Mouse (Mus musculus): ENCODE measurements around the gene Gm8246.
"Not testable (repeated sequence)": the region's sequence is repeated elsewhere in the genome, so short reads cannot be mapped to it uniquely, and the experiment has no call there.

The Gm8246 gene

DNA sequence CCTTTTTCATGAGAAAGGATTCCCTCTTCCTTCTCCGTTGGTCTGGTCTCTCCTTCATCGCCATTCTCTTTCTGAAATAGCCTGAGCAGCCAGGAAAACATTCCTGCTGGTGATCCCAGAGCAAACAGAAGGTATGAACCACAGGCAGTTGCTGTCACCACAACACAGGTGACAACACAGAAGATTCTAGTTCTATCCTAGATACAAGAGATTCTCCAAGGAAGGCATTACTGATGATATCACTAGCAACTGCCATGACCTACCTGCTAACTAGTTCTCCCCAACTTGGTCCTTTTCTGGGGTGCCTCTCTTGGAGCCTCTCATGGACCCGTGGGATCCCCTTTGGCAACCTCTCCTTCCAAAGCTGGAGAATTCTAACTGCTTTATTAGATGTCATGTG is at the start of gene Gm8246:
TSS of gene Gm8246 (minus strand) at position 101 of the 400 bp plus-strand sequence.
- DNase-seq (ENCODE audit: extremely low read depth, insufficient read length, low spot score): not testable (repeated sequence)

DNA sequence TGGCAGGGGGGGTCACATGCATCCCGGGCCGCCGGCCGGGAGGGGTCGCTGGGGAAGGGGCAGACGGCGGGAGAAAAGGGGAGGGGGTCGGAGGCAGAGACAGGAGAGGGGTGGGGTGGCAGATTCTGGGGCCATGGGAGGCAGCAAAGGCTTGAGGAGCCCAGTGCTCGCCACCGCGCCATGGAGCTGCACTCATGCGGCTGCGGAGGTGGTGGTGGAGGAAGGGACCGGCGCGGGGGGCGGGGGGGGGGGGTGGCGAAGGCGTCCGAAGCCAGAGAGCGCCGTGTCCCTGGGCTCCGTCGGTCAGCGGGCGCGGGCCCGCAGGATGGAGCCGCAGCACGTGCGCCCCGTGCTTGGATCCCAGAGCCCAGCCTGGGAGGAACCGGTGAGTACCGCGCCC is 23.7 kb upstream of the Gm8246 start, which contains the start of gene Gm3488:
TSS of gene Gm3488 (plus strand) at position 301 of the 400 bp plus-strand sequence.
- not testable (repeated sequence) for DNase-seq (ENCODE audit: extremely low read depth, insufficient read length, low spot score)

GRCm38 (mm10) chr14:5483907-5484306 is 6.3 kb upstream of the Gm8246 start, which contains the start of gene Gm3187:
TSS of gene Gm3187 (plus strand) at chr14:5484207.
- not testable (repeated sequence) for DNase-seq (ENCODE audit: extremely low read depth, insufficient read length, low spot score)

DNA sequence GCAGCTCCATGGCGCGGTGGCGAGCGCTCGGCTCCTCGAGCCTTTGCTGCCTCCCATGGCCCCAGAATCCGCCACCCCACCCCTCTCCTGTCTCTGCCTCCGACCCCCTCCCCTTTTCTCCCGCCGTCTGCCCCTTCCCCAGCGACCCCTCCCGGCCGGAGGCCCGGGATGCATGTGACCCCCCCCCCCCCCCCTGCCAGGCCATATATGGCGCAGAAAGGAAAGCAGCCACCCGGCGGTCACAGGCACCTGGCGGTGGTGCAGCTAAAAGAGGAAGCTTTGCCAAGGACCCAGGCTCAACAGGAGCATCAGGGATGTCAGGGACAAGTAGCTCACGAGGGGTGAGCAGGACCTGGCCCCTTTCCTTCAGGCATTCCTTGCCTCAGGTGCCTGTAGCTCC is 17.2 kb downstream of the Gm8246 start:
- DNase-seq (ENCODE audit: extremely low read depth, insufficient read length, low spot score): not testable (repeated sequence)

GRCm38 (mm10) chr14:5455367-5455766 is 22.3 kb downstream of the Gm8246 start, which contains the start of gene Gm3194:
TSS of gene Gm3194 (minus strand) at chr14:5455467.
- DNase-seq (ENCODE audit: extremely low read depth, insufficient read length, low spot score): not testable (repeated sequence)
